Mouse (Mus musculus): ENCODE results near the gene Ttc17. TPM values are rescaled to one million over a fixed set of nuclear protein-coding genes. Genes with fewer than 3 reads are reported as not detected.
"Not testable (repeated sequence)": the region's sequence is repeated elsewhere in the genome, so short reads cannot be mapped to it uniquely, and the experiment has no call there.

The Ttc17 gene
- polyA plus RNA-seq, 1 experiment from 2014 or later = 19.7 TPM

- ATAC-seq (ENCODE audit: insufficient read depth, low FRiP score) = no peak
- Histone ChIP-seq H3K36me3 (ENCODE audit: control insufficient read depth, insufficient read depth, low read length) (no peaks in the 10 kb centered on the region), H3K4me2 (ENCODE audit: low read depth, low read length) (peak overlapping the region; percentile 84), H3K4me1 (ENCODE audit: control insufficient read depth, insufficient read depth, low read length) (peaks cover 12% of the 10 kb centered on the region; the same call in 1 of the 2 replicates), H3K27ac (ENCODE audit: low read length) (peak overlapping the region; percentile 74), H3K27me3 (ENCODE audit: control insufficient read depth, insufficient read depth, low read length) (no peaks in the 10 kb centered on the region), H3K4me3 (replicated peaks; ENCODE audit: low read length) (peak overlapping the region; percentile 96), H3K9ac (ENCODE audit: low read length) (peak overlapping the region; percentile 91), H3K9me3 (replicated peaks; ENCODE audit: control insufficient read depth, low read length) (no peaks in the 10 kb centered on the region)
- 9% methylated on average over 21 of the region's 21 CpGs for WGBS
These were observed 949 bp downstream of the Ttc17 start for GRCm38 (mm10) chr2:94405397-94406082.

- no peak for ATAC-seq (ENCODE audit: insufficient read depth, low FRiP score)
- no peaks in the 10 kb centered on the region for H3K9me3 ChIP-seq (replicated peaks; ENCODE audit: control insufficient read depth, low read length)
- H3K27me3 ChIP-seq (ENCODE audit: control insufficient read depth, insufficient read depth, low read length) = no peaks in the 10 kb centered on the region
- no peaks in the 10 kb centered on the region for H3K36me3 ChIP-seq (ENCODE audit: control insufficient read depth, insufficient read depth, low read length)
- H3K4me2 ChIP-seq (ENCODE audit: low read depth, low read length) = peak overlapping the region; percentile 84
- peak overlapping the region; percentile 96; the same call in 1 of the 2 replicates for H3K4me3 ChIP-seq (replicated peaks; ENCODE audit: low read length)
- 69% methylated on average over 10 of the region's 10 CpGs for WGBS
- H3K9ac ChIP-seq (ENCODE audit: low read length) = no peak overlapping the region
- peaks cover 12% of the 10 kb centered on the region; the same call in 1 of the 2 replicates for H3K4me1 ChIP-seq (ENCODE audit: control insufficient read depth, insufficient read depth, low read length)
- H3K27ac ChIP-seq (ENCODE audit: low read length) = no peak overlapping the region
These were observed 1.8 kb downstream of the Ttc17 start for GRCm38 (mm10) chr2:94404512-94405240.

DNA sequence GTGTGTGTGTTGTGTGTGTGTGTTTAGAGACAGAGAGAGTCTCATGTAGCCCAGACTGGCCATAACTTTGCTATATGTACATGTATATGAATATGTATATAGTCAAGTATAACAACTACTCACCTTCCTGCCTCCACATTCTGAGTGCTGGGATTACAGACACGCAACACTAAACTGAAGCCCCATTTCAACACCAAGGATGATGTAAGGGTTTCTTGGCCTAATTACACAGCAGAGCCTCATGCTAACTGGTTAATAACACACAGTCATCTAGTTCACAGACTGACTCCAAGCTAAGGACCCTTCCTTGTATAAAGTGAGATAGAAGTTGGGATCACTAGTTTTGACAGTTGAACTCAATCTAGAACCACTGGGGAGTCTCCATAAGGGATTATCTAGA is 3.9 kb downstream of the Ttc17 start:
- H3K27ac ChIP-seq (ENCODE audit: low read length) = no peak overlapping the region
- no peaks in the 10 kb centered on the region for H3K9me3 ChIP-seq (replicated peaks; ENCODE audit: control insufficient read depth, low read length)
- no peaks in the 10 kb centered on the region for H3K36me3 ChIP-seq (ENCODE audit: control insufficient read depth, insufficient read depth, low read length)
- H3K4me2 ChIP-seq (ENCODE audit: low read depth, low read length) = no peak overlapping the region
- peaks cover 8% of the 10 kb centered on the region; the same call in 1 of the 2 replicates for H3K4me1 ChIP-seq (ENCODE audit: control insufficient read depth, insufficient read depth, low read length)
- H3K4me3 ChIP-seq (replicated peaks; ENCODE audit: low read length) = no peak overlapping the region
- no peak overlapping the region for H3K9ac ChIP-seq (ENCODE audit: low read length)
- ATAC-seq (ENCODE audit: insufficient read depth, low FRiP score) = no peak
- WGBS = 92% methylated on average over 1 of the region's 1 CpGs
- H3K27me3 ChIP-seq (ENCODE audit: control insufficient read depth, insufficient read depth, low read length) = no peaks in the 10 kb centered on the region

DNA sequence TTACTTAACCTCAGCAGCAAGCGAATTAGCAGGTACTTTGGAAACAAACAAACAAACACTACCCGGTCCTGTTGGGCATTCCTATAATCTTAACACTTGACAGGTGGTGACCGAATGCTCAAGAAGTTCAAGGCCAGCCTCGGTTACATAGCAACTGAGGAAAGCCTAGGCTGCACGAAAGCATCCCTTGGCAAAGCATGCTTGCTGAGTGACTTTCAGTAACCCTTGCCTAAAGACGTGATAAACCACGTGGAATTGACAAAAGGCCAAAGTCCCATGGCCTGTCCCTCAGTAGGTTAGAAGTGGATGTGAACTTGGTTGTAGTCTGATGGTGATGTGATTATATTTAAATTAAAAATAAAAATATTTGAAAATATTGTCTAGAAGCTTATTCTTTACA is 4.4 kb downstream of the Ttc17 start:
- H3K36me3 ChIP-seq (ENCODE audit: control insufficient read depth, insufficient read depth, low read length) = no peaks in the 10 kb centered on the region
- H3K27ac ChIP-seq (ENCODE audit: low read length) = no peak overlapping the region
- no peaks in the 10 kb centered on the region for H3K27me3 ChIP-seq (ENCODE audit: control insufficient read depth, insufficient read depth, low read length)
- no peak overlapping the region for H3K4me2 ChIP-seq (ENCODE audit: low read depth, low read length)
- no peak overlapping the region for H3K4me3 ChIP-seq (replicated peaks; ENCODE audit: low read length)
- WGBS = 75% methylated on average over 7 of the region's 7 CpGs
- no peak for ATAC-seq (ENCODE audit: insufficient read depth, low FRiP score)
- H3K9ac ChIP-seq (ENCODE audit: low read length) = no peak overlapping the region
- no peaks in the 10 kb centered on the region for H3K9me3 ChIP-seq (replicated peaks; ENCODE audit: control insufficient read depth, low read length)
- peaks cover 4% of the 10 kb centered on the region; the same call in 1 of the 2 replicates for H3K4me1 ChIP-seq (ENCODE audit: control insufficient read depth, insufficient read depth, low read length)

DNA sequence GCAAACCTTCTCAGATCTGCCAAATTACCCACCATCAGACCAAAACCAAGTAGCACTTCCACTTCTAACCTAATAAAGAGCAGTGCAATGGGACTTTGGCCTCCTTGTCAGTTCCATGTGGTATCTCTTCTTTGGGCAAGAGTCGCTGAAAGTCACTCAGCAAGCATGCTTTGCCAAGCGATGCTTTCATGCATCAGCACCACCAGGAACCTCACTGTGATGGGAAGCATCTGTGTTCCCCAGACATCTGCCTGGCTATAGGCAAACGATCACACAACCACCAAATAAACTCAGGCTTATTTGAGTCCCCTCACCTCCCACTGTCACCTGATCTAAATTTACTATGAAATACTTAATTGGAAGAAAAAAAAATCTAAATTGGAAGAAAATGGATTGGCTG is 5.5 kb downstream of the Ttc17 start:
- no peaks in the 10 kb centered on the region for H3K9me3 ChIP-seq (replicated peaks; ENCODE audit: control insufficient read depth, low read length)
- ATAC-seq (ENCODE audit: insufficient read depth, low FRiP score) = no peak
- 81% methylated on average over 3 of the region's 3 CpGs for WGBS
- H3K4me3 ChIP-seq (replicated peaks; ENCODE audit: low read length) = no peak overlapping the region
- no peak overlapping the region for H3K4me2 ChIP-seq (ENCODE audit: low read depth, low read length)
- H3K27ac ChIP-seq (ENCODE audit: low read length) = no peak overlapping the region
- peaks cover 4% of the 10 kb centered on the region; the same call in 1 of the 2 replicates for H3K4me1 ChIP-seq (ENCODE audit: control insufficient read depth, insufficient read depth, low read length)
- no peaks in the 10 kb centered on the region for H3K27me3 ChIP-seq (ENCODE audit: control insufficient read depth, insufficient read depth, low read length)
- H3K9ac ChIP-seq (ENCODE audit: low read length) = no peak overlapping the region
- H3K36me3 ChIP-seq (ENCODE audit: control insufficient read depth, insufficient read depth, low read length) = no peaks in the 10 kb centered on the region

DNA sequence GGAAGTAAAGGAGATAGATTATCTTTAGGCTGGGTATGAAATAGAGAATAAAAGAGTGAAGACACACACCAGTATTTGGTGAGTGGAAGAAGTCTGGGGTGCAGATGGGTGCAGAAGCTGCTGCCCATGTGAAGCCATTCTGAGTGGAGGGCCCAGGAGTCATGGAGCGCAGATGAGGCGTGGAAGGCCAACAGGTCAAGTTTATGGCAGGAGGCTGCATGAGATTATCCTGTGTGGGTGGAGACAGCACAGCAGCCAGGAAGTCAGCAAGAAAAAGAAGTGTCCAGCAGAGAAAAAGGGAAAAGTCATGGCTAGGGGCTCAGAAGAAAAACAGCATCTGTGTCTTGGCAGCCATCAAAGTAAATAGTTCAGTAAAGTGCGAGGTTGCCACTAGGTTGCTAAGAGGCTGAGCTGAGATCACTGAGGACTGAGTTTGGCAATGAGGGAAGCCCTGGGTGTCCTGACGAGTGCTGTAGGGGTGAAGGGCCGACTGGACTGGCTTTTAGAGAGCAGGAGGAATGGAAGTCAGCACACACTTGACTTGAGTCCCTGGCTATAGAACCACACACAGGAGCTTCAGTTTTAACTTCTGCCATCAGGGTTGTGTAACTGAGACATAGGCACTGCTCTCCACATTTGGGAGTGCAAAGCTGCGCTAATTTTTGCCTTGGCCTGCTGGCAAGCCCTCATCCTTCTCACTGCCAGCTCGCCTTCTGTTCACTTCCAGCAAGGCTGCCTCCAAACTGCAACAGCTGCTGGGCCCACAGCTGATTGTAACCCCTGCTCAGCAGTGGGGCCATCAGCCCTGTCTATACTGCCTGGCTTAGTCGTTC is 8.1 kb downstream of the Ttc17 start:
- no peak for ATAC-seq (ENCODE audit: insufficient read depth, low FRiP score)
- WGBS = 57% methylated on average over 8 of the region's 8 CpGs
- Histone ChIP-seq H3K9me3 (replicated peaks; ENCODE audit: control insufficient read depth, low read length) (no peaks in the 10 kb centered on the region), H3K36me3 (ENCODE audit: control insufficient read depth, insufficient read depth, low read length) (no peaks in the 10 kb centered on the region), H3K27me3 (ENCODE audit: control insufficient read depth, insufficient read depth, low read length) (no peaks in the 10 kb centered on the region), H3K9ac (ENCODE audit: low read length) (no peak overlapping the region), H3K4me2 (ENCODE audit: low read depth, low read length) (no peak overlapping the region), H3K27ac (ENCODE audit: low read length) (no peak overlapping the region), H3K4me3 (replicated peaks; ENCODE audit: low read length) (no peak overlapping the region), H3K4me1 (ENCODE audit: control insufficient read depth, insufficient read depth, low read length) (no peaks in the 10 kb centered on the region)

DNA sequence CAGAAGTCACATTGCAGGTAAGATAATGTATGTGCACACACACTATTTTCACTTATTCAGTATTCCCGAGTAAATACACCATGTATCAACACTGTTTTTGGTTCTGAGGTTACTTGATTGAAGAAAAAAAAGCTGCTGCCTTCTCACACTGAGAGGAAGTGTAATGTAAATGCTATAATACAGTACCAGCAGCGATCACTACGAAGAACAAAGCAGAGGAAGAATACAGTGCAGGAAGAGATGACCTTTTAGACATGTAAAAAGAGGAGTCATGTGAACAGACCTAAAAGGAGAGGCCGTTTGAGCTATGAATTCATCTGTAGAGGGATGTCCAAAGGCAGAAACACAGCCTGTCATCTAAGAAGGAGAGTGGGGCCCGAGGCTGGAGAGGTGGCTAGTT is 9.0 kb downstream of the Ttc17 start:
- no peak overlapping the region for H3K4me3 ChIP-seq (replicated peaks; ENCODE audit: low read length)
- H3K27ac ChIP-seq (ENCODE audit: low read length) = no peak overlapping the region
- H3K27me3 ChIP-seq (ENCODE audit: control insufficient read depth, insufficient read depth, low read length) = no peaks in the 10 kb centered on the region
- H3K9me3 ChIP-seq (replicated peaks; ENCODE audit: control insufficient read depth, low read length) = no peaks in the 10 kb centered on the region
- no peak overlapping the region for H3K9ac ChIP-seq (ENCODE audit: low read length)
- H3K4me2 ChIP-seq (ENCODE audit: low read depth, low read length) = no peak overlapping the region
- WGBS = 80% methylated on average over 5 of the region's 5 CpGs
- no peak for ATAC-seq (ENCODE audit: insufficient read depth, low FRiP score)
- no peaks in the 10 kb centered on the region for H3K4me1 ChIP-seq (ENCODE audit: control insufficient read depth, insufficient read depth, low read length)
- H3K36me3 ChIP-seq (ENCODE audit: control insufficient read depth, insufficient read depth, low read length) = no peaks in the 10 kb centered on the region

DNA sequence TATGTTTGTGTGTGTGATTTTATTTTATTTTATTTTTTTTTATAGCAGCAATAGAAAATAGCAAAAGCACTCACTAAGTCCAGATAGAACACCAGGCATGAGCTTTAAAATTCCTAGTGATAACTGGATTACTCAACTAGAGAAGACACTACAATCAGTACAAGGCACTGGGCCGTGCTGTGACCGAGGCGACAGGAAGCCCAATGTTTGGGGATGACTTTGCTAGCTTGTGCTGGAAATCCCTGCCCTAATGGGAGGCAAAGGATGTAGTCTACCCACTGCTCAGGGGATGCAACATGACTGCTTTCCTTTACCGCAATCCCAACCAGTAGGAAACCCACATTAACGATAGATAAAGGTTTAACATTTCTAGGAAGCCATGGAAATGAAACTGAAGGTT is 10.2 kb downstream of the Ttc17 start:
- Histone ChIP-seq H3K36me3 (ENCODE audit: control insufficient read depth, insufficient read depth, low read length) (no peaks in the 10 kb centered on the region), H3K4me2 (ENCODE audit: low read depth, low read length) (no peak overlapping the region), H3K4me1 (ENCODE audit: control insufficient read depth, insufficient read depth, low read length) (no peaks in the 10 kb centered on the region), H3K27ac (ENCODE audit: low read length) (no peak overlapping the region), H3K4me3 (replicated peaks; ENCODE audit: low read length) (no peak overlapping the region), H3K9ac (ENCODE audit: low read length) (no peak overlapping the region), H3K27me3 (ENCODE audit: control insufficient read depth, insufficient read depth, low read length) (no peaks in the 10 kb centered on the region), H3K9me3 (replicated peaks; ENCODE audit: control insufficient read depth, low read length) (no peaks in the 10 kb centered on the region)
- whole genome bisulfite sequencing = 88% methylated on average over 5 of the region's 5 CpGs
- ATAC-seq (ENCODE audit: insufficient read depth, low FRiP score) = no peak

DNA sequence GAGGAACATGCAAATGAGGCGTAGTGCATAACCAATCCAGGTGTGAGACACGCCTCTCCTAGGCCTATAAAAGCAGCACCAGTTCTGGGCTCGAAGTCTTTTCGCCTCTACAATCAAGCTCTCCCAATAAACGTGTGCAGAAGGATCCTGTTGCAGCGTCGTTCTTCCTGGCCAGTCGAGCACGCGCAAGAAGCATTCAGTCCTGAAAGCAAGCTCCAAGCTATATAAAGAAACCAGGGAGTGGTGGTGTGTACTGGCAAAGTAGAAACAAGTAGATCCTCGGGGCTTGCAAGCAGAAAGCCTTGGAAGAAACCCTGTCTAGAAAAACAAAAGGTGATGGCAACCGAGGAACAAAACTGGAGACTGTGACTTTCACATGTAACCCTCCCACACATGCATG is 15.4 kb downstream of the Ttc17 start:
- H3K4me3 ChIP-seq (replicated peaks; ENCODE audit: low read length); ATAC-seq (ENCODE audit: insufficient read depth, low FRiP score); H3K4me2 ChIP-seq (ENCODE audit: low read depth, low read length); H3K4me1 ChIP-seq (ENCODE audit: control insufficient read depth, insufficient read depth, low read length); H3K27me3 ChIP-seq (ENCODE audit: control insufficient read depth, insufficient read depth, low read length); H3K9me3 ChIP-seq (replicated peaks; ENCODE audit: control insufficient read depth, low read length); H3K27ac ChIP-seq (ENCODE audit: low read length); H3K36me3 ChIP-seq (ENCODE audit: control insufficient read depth, insufficient read depth, low read length); H3K9ac ChIP-seq (ENCODE audit: low read length): not testable (repeated sequence)
- WGBS = 95% methylated on average over 10 of the region's 12 CpGs
